Mouse (Mus musculus): ENCODE measurements around the gene Olfr685. TPM values are rescaled to one million over a fixed set of nuclear protein-coding genes. Genes with fewer than 3 reads are reported as not detected.

The Olfr685 gene
- polyA plus RNA-seq, 1 experiment from 2014 or later = not detected

- Histone ChIP-seq H3K9ac (ENCODE audit: low read depth, low read length) (no peak within 1 kb of the TSS), H3K4me1 (replicated peaks; ENCODE audit: control insufficient read depth, insufficient read depth, low read length) (no peaks in the 10 kb centered on the region), H3K27ac (ENCODE audit: low read depth, low read length) (no peak within 1 kb of the TSS), H3K27me3 (replicated peaks; ENCODE audit: control insufficient read depth, insufficient read depth, low read length) (no peaks in the 10 kb centered on the region), H3K4me2 (replicated peaks; ENCODE audit: low read depth) (no peak within 1 kb of the TSS), H3K9me3 (ENCODE audit: control insufficient read depth) (no peaks in the 10 kb centered on the region), H3K4me3 (ENCODE audit: low read depth, low read length) (no peak within 1 kb of the TSS), H3K36me3 (ENCODE audit: control insufficient read depth, insufficient read depth) (no peaks in the 10 kb centered on the region)
- no peak for ATAC-seq
- no peak for TF ChIP-seq CTCF (IDR thresholded peaks at IDR 0.05; ENCODE audit: low read depth)
Observed at GRCm38 (mm10) chr7:105207385-105207784, 21.6 kb upstream of the Olfr685 start, which contains the start of gene Olfr686. TSS of gene Olfr686 (minus strand) at chr7:105207485.

- Histone ChIP-seq H3K27me3 (replicated peaks; ENCODE audit: control insufficient read depth, insufficient read depth, low read length) (no peaks in the 10 kb centered on the region), H3K36me3 (ENCODE audit: control insufficient read depth, insufficient read depth) (no peaks in the 10 kb centered on the region), H3K4me3 (ENCODE audit: low read depth, low read length) (no peak overlapping the region), H3K4me2 (replicated peaks; ENCODE audit: low read depth) (no peak overlapping the region), H3K9ac (ENCODE audit: low read depth, low read length) (no peak overlapping the region), H3K4me1 (replicated peaks; ENCODE audit: control insufficient read depth, insufficient read depth, low read length) (no peaks in the 10 kb centered on the region), H3K27ac (ENCODE audit: low read depth, low read length) (no peak overlapping the region), H3K9me3 (ENCODE audit: control insufficient read depth) (no peaks in the 10 kb centered on the region)
- WGBS = 45% methylated on average over 4 of the region's 4 CpGs
- no peak for ATAC-seq
- TF ChIP-seq CTCF (IDR thresholded peaks at IDR 0.05; ENCODE audit: low read depth) = peak; percentile 74
Observed at GRCm38 (mm10) chr7:105170773-105171172, 15.0 kb downstream of the Olfr685 start.

- Histone ChIP-seq H3K4me3 (ENCODE audit: low read depth, low read length) (no peak within 1 kb of the TSS), H3K36me3 (ENCODE audit: control insufficient read depth, insufficient read depth) (no peaks in the 10 kb centered on the region), H3K4me1 (replicated peaks; ENCODE audit: control insufficient read depth, insufficient read depth, low read length) (no peaks in the 10 kb centered on the region), H3K9ac (ENCODE audit: low read depth, low read length) (no peak within 1 kb of the TSS), H3K27me3 (replicated peaks; ENCODE audit: control insufficient read depth, insufficient read depth, low read length) (no peaks in the 10 kb centered on the region), H3K9me3 (ENCODE audit: control insufficient read depth) (no peaks in the 10 kb centered on the region), H3K4me2 (replicated peaks; ENCODE audit: low read depth) (no peak within 1 kb of the TSS), H3K27ac (ENCODE audit: low read depth, low read length) (no peak within 1 kb of the TSS)
- TF ChIP-seq CTCF (IDR thresholded peaks at IDR 0.05; ENCODE audit: low read depth) = no peak
- WGBS = 44% methylated on average over 1 of the region's 1 CpGs
- no peak for ATAC-seq
Observed at GRCm38 (mm10) chr7:105163553-105163952, 22.3 kb downstream of the Olfr685 start, which contains the start of gene Olfr684. TSS of gene Olfr684 (minus strand) at chr7:105163653.

- ATAC-seq = no peak
- no peaks in the 10 kb centered on the region for H3K27me3 ChIP-seq (replicated peaks; ENCODE audit: control insufficient read depth, insufficient read depth, low read length)
- TF ChIP-seq CTCF (IDR thresholded peaks at IDR 0.05; ENCODE audit: low read depth) = no peak
- H3K4me2 ChIP-seq (replicated peaks; ENCODE audit: low read depth) = no peak within 1 kb of the TSS
- H3K27ac ChIP-seq (ENCODE audit: low read depth, low read length) = no peak within 1 kb of the TSS
- 61% methylated on average over 1 of the region's 1 CpGs for WGBS
- no peaks in the 10 kb centered on the region for H3K9me3 ChIP-seq (ENCODE audit: control insufficient read depth)
- no peaks in the 10 kb centered on the region for H3K36me3 ChIP-seq (ENCODE audit: control insufficient read depth, insufficient read depth)
- no peak within 1 kb of the TSS for H3K9ac ChIP-seq (ENCODE audit: low read depth, low read length)
- no peaks in the 10 kb centered on the region for H3K4me1 ChIP-seq (replicated peaks; ENCODE audit: control insufficient read depth, insufficient read depth, low read length)
- no peak within 1 kb of the TSS for H3K4me3 ChIP-seq (ENCODE audit: low read depth, low read length)
Observed at GRCm38 (mm10) chr7:105146912-105147311, 38.9 kb downstream of the Olfr685 start, which contains the start of gene Olfr683. TSS of gene Olfr683 (minus strand) at chr7:105147012.

GRCm38 (mm10) chr7:105141275-105141674 is 44.5 kb downstream of the Olfr685 start:
- no peaks in the 10 kb centered on the region for H3K27me3 ChIP-seq (replicated peaks; ENCODE audit: control insufficient read depth, insufficient read depth, low read length)
- no peak for TF ChIP-seq CTCF (IDR thresholded peaks at IDR 0.05; ENCODE audit: low read depth)
- no peak for ATAC-seq
- H3K27ac ChIP-seq (ENCODE audit: low read depth, low read length) = no peak overlapping the region
- H3K4me2 ChIP-seq (replicated peaks; ENCODE audit: low read depth) = no peak overlapping the region
- H3K9ac ChIP-seq (ENCODE audit: low read depth, low read length) = no peak overlapping the region
- WGBS = 73% methylated on average over 2 of the region's 2 CpGs
- no peak overlapping the region for H3K4me3 ChIP-seq (ENCODE audit: low read depth, low read length)
- H3K9me3 ChIP-seq (ENCODE audit: control insufficient read depth) = no peaks in the 10 kb centered on the region
- no peaks in the 10 kb centered on the region for H3K4me1 ChIP-seq (replicated peaks; ENCODE audit: control insufficient read depth, insufficient read depth, low read length)
- no peaks in the 10 kb centered on the region for H3K36me3 ChIP-seq (ENCODE audit: control insufficient read depth, insufficient read depth)

Other genes starting within 250 kb of the Olfr685 start
- not detected in 2 replicates for gene Olfr670, start 223.4 kb downstream of the Olfr685 start, polyA plus RNA-seq (2015; fragmentation: Nextera tagmentation; extraction: Ambion mirVana)
- not detected in 2 replicates for gene Olfr671, start 206.9 kb downstream of the Olfr685 start, polyA plus RNA-seq (2015; fragmentation: Nextera tagmentation; extraction: Ambion mirVana)
- gene Olfr672, start 184.0 kb downstream of the Olfr685 start, polyA plus RNA-seq (2015; fragmentation: Nextera tagmentation; extraction: Ambion mirVana) = not detected in 2 replicates
- not detected in 2 replicates for gene Olfr675, start 157.6 kb downstream of the Olfr685 start, polyA plus RNA-seq (2015; fragmentation: Nextera tagmentation; extraction: Ambion mirVana)
- gene Olfr676, start 153.3 kb downstream of the Olfr685 start, polyA plus RNA-seq (2015; fragmentation: Nextera tagmentation; extraction: Ambion mirVana) = not detected in 2 replicates
- gene Olfr677, start 134.6 kb downstream of the Olfr685 start, polyA plus RNA-seq (2015; fragmentation: Nextera tagmentation; extraction: Ambion mirVana) = not detected in 2 replicates
- not detected in 2 replicates for gene Olfr678, start 121.5 kb downstream of the Olfr685 start, polyA plus RNA-seq (2015; fragmentation: Nextera tagmentation; extraction: Ambion mirVana)
- gene Olfr679, start 104.8 kb downstream of the Olfr685 start, polyA plus RNA-seq (2015; fragmentation: Nextera tagmentation; extraction: Ambion mirVana) = not detected in 2 replicates
- not detected in 2 replicates for gene Olfr680-ps1, start 93.2 kb downstream of the Olfr685 start, polyA plus RNA-seq (2015; fragmentation: Nextera tagmentation; extraction: Ambion mirVana)
- not detected in 2 replicates for gene Olfr681, start 69.2 kb downstream of the Olfr685 start, polyA plus RNA-seq (2015; fragmentation: Nextera tagmentation; extraction: Ambion mirVana)
- not detected in 2 replicates for gene Olfr683, start 39.0 kb downstream of the Olfr685 start, polyA plus RNA-seq (2015; fragmentation: Nextera tagmentation; extraction: Ambion mirVana)
- not detected in 2 replicates for gene Olfr684, start 22.4 kb downstream of the Olfr685 start, polyA plus RNA-seq (2015; fragmentation: Nextera tagmentation; extraction: Ambion mirVana)
- not detected in 2 replicates for gene Olfr686, start 21.5 kb upstream of the Olfr685 start, polyA plus RNA-seq (2015; fragmentation: Nextera tagmentation; extraction: Ambion mirVana)
- not detected in 2 replicates for gene Olfr688, start 102.1 kb upstream of the Olfr685 start, polyA plus RNA-seq (2015; fragmentation: Nextera tagmentation; extraction: Ambion mirVana)
- not detected in 2 replicates for gene Olfr689, start 125.2 kb upstream of the Olfr685 start, polyA plus RNA-seq (2015; fragmentation: Nextera tagmentation; extraction: Ambion mirVana)
- not detected in 2 replicates for gene Olfr690, start 148.1 kb upstream of the Olfr685 start, polyA plus RNA-seq (2015; fragmentation: Nextera tagmentation; extraction: Ambion mirVana)
- not detected in 2 replicates for gene Olfr691, start 156.3 kb upstream of the Olfr685 start, polyA plus RNA-seq (2015; fragmentation: Nextera tagmentation; extraction: Ambion mirVana)
- not detected in 2 replicates for gene Olfr692, start 182.2 kb upstream of the Olfr685 start, polyA plus RNA-seq (2015; fragmentation: Nextera tagmentation; extraction: Ambion mirVana)
- gene Gm5901, start 189.0 kb upstream of the Olfr685 start, polyA plus RNA-seq (2015; fragmentation: Nextera tagmentation; extraction: Ambion mirVana) = not detected in 2 replicates
- gene Fam160a2, start 214.0 kb upstream of the Olfr685 start, polyA plus RNA-seq (2015; fragmentation: Nextera tagmentation; extraction: Ambion mirVana) = 30.5 and 36.9 TPM in 2 replicates
- not detected in 2 replicates for gene Cnga4, start 218.6 kb upstream of the Olfr685 start, polyA plus RNA-seq (2015; fragmentation: Nextera tagmentation; extraction: Ambion mirVana)
- 0.09 and 0.17 TPM in 2 replicates for gene Cckbr, start 239.7 kb upstream of the Olfr685 start, polyA plus RNA-seq (2015; fragmentation: Nextera tagmentation; extraction: Ambion mirVana)